ENCODE assay signal across 7 mouse cellular contexts in the genomic region with DNA sequence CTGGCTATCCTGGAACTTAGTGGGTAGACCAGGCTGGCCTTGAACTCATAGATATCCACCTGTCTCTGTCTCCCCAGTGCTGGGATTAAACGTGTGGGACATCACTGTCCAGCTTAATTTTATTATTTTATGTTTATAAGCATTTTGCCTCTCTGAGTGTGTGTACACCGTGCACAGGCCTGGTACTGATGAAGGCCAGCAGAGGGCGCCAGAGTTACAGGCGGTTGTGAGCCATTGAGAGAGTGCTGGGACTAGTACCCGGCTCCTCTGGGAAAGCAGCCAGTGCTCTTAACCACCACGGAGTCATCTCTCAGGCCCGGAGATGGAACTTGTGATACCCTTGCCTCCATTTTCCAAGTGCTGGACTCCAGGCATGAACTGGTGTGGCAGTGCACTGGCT. TPM values are rescaled to one million over a fixed set of nuclear protein-coding genes. Genes with fewer than 3 reads are reported as not detected.
DNase-seq lines count a peak whose midpoint lies in the region; ATAC-seq and TF ChIP-seq lines count a peak whose summit lies in the region.

No protein-coding gene starts in this region.

- H3K27me3 ChIP-seq in kidney, embryonic 15.5 days, result no peaks in the 10 kb centered on the region
- no peaks in the 10 kb centered on the region for H3K27me3 ChIP-seq in testis, adult 2 months (ENCODE audit: control insufficient read depth, insufficient read depth, low read length)

- H3K9ac ChIP-seq in kidney, embryonic 15.5 days, result no peak overlapping the region
- H3K9ac ChIP-seq in ES-E14 (ENCODE audit: insufficient read depth, low read depth, low read length, poor library complexity, severe bottlenecking), result no peak overlapping the region

- in situ Hi-C loops in ES-E14 (cut with MboI; ENCODE audit: low sequenced_read_pairs in 2 of 2, unreplicated experiment in 2 of 2), result loop anchor here (5.0 to 10.0 kb wide), 2 partner anchors 90 to 98 kb away; no protein-coding TSS in a partner anchor

- DNase-seq in kidney, adult 9 months, result peak; percentile 63
- peak; percentile 76 for DNase-seq in ES-E14 (ENCODE audit: low read depth, low spot score)
- DNase-seq in lung, adult 2 months, result no peak

- no peak overlapping the region for H3K4me2 ChIP-seq in kidney, embryonic 15.5 days

- no peak for TF ChIP-seq POLR2A in bone marrow macrophage, adult 2 months (IDR thresholded peaks at IDR 0.05; ENCODE audit: borderline replicate concordance, low read depth, low read length)
- no peak for TF ChIP-seq POLR2A in lung, adult 2 months (IDR thresholded peaks at IDR 0.05; ENCODE audit: borderline replicate concordance, extremely low read depth, low read depth, low read length)
- TF ChIP-seq POLR2A in testis, adult 2 months (IDR thresholded peaks at IDR 0.05; ENCODE audit: control insufficient read depth, low read depth, low read length), result no peak

- peaks cover 22% of the 10 kb centered on the region for H3K4me1 ChIP-seq in kidney, embryonic 15.5 days
- H3K4me1 ChIP-seq in ES-E14 (ENCODE audit: control insufficient read depth in 2 of 2, insufficient read depth in 2 of 2, low read length in 2 of 2, poor library complexity in 1 of 2), result no peaks in the 10 kb centered on the region
- H3K4me1 ChIP-seq in bone marrow macrophage, adult 2 months (ENCODE audit: control insufficient read depth, insufficient read depth, low read length), result peaks cover 5% of the 10 kb centered on the region
- peaks cover 10% of the 10 kb centered on the region for H3K4me1 ChIP-seq in lung, adult 2 months (ENCODE audit: control insufficient read depth, insufficient read depth, low read length)
- peaks cover 10% of the 10 kb centered on the region for H3K4me1 ChIP-seq in testis, adult 2 months (ENCODE audit: control insufficient read depth, insufficient read depth, low read length)

- WGBS in kidney, embryonic 15.5 days, result 37% methylated on average over 7 of the region's 7 CpGs
- 46% methylated on average over 7 of the region's 7 CpGs for WGBS in lung, adult 2 months

- ATAC-seq in kidney, embryonic 15.5 days (replicated peaks; ENCODE audit: low FRiP score), result no peak
- no peak for ATAC-seq in inflammation-experienced regulatory T-cells, adult 6 months

- no peaks in the 10 kb centered on the region for H3K9me3 ChIP-seq in kidney, embryonic 15.5 days (replicated peaks)
- H3K9me3 ChIP-seq in ES-E14 (ENCODE audit: control insufficient read depth, insufficient read depth, low read depth, low read length), result no peaks in the 10 kb centered on the region

- no peaks in the 10 kb centered on the region for H3K36me3 ChIP-seq in kidney, embryonic 15.5 days
- no peaks in the 10 kb centered on the region for H3K36me3 ChIP-seq in ES-E14 (ENCODE audit: control insufficient read depth, insufficient read depth, low read length, poor library complexity, severe bottlenecking)
- H3K36me3 ChIP-seq in testis, adult 2 months (ENCODE audit: control insufficient read depth, insufficient read depth, low read length), result no peaks in the 10 kb centered on the region

- peak; percentile 78 for TF ChIP-seq CTCF in bone marrow macrophage, adult 2 months (IDR thresholded peaks at IDR 0.05; ENCODE audit: low read depth, low read length)
- peak; percentile 69 for TF ChIP-seq CTCF in lung, adult 2 months (IDR thresholded peaks at IDR 0.05; ENCODE audit: insufficient read depth, low read length)
- TF ChIP-seq CTCF in testis, adult 2 months (IDR thresholded peaks at IDR 0.05; ENCODE audit: control insufficient read depth, insufficient read depth, insufficient replicate concordance, low read depth, low read length), result peak; percentile 85

- no peak overlapping the region for H3K27ac ChIP-seq in kidney, embryonic 15.5 days
- no peak overlapping the region for H3K27ac ChIP-seq in ES-E14 (ENCODE audit: insufficient read depth, low read depth, low read length, poor library complexity, severe bottlenecking)
- no peak overlapping the region for H3K27ac ChIP-seq in bone marrow macrophage, adult 2 months (ENCODE audit: insufficient read depth, low read depth, low read length)
- no peak overlapping the region for H3K27ac ChIP-seq in testis, adult 2 months (ENCODE audit: control insufficient read depth, insufficient read depth, low read depth, low read length)

- H3K4me3 ChIP-seq in kidney, embryonic 15.5 days (replicated peaks), result no peak overlapping the region
- no peak overlapping the region for H3K4me3 ChIP-seq in ES-E14 (ENCODE audit: insufficient read depth in 1 of 2, low read depth in 1 of 2, low read length in 2 of 2, poor library complexity in 1 of 2, severe bottlenecking in 1 of 2)
- no peak overlapping the region for H3K4me3 ChIP-seq in bone marrow macrophage, adult 2 months (ENCODE audit: insufficient read depth, low read length)
- H3K4me3 ChIP-seq in lung, adult 2 months (replicated peaks; ENCODE audit: extremely low read depth, low read depth, low read length), result no peak overlapping the region
- no peak overlapping the region for H3K4me3 ChIP-seq in testis, adult 2 months (ENCODE audit: control insufficient read depth, low read depth, low read length)

TF ChIP-seq in ES-E14, 5 proteins besides CTCF, POLR2A, EP300 and RAD21:
- peak; percentile 57 for TF ChIP-seq ZC3H11A (IDR thresholded peaks at IDR 0.05; ENCODE audit: borderline replicate concordance, low read depth, low read length)
- TF ChIP-seq ZNF384 (IDR thresholded peaks at IDR 0.05; ENCODE audit: low read depth, low read length), result no peak
- TF ChIP-seq CHD2 (IDR thresholded peaks at IDR 0.05; ENCODE audit: low read depth, low read length), result no peak
- TF ChIP-seq HCFC1 (IDR thresholded peaks at IDR 0.05; ENCODE audit: borderline replicate concordance, insufficient read depth, low read length), result no peak
- no peak for TF ChIP-seq MAFK (IDR thresholded peaks at IDR 0.05; ENCODE audit: insufficient read depth, low read depth, low read length)

RNA-seq across cellular contexts. Expression of a gene that starts 4.9 kb away (rescaled TPM):
- polyA plus RNA-seq in kidney, embryonic 15.5 days (2015; fragmentation: Nextera tagmentation; extraction: Ambion mirVana), result 53.7 and 58.5 TPM in 2 replicates
- total RNA-seq in ES-E14 (2012; rRNA removed), result 99.2 and 131 TPM in 2 replicates
- 14.1 and 18.3 TPM in 2 replicates for polyA plus RNA-seq in bone marrow macrophage, adult 2 months (2012; ENCODE audit: insufficient read depth, insufficient read length, missing spikeins)
- polyA plus RNA-seq in lung, adult 2 months (2012; rRNA removed), result 111 and 113 TPM in 2 replicates
- 4.7 and 6.0 TPM in 2 replicates for polyA plus RNA-seq in testis, adult 2 months (2012; rRNA removed)
- 10 to 100 TPM; 18.2 to 32.0 (median 23.3) TPM for polyA plus RNA-seq in inflammation-experienced regulatory T-cells, adult 6 months (2017; shearing (Covaris generic))
